Mouse (Mus musculus) splenic B cell, adult 2 months (primary cell): Measurements from ENCODE around the gene Kcnk15.

ENCODE experiments used
- DNase-seq: peaks from one replicate; pipeline ENCODE4 v3.0.0-alpha.2; 2011; ENCODE audit warnings: low read depth, low spot score
- H3K27me3 ChIP-seq: 2 replicates; pipeline ENCODE4 v1.6.1; 2012; ENCODE audit warnings: mild to moderate bottlenecking, low read length, moderate library complexity, mixed read lengths; ENCODE audit not compliant: control insufficient read depth, poor library complexity, insufficient read depth, severe bottlenecking
- H3K36me3 ChIP-seq: 2 replicates; pipeline ENCODE4 v1.6.1; 2012; ENCODE audit warnings: mild to moderate bottlenecking, low read length, moderate library complexity, mixed read lengths; ENCODE audit not compliant: control insufficient read depth, poor library complexity, insufficient read depth, severe bottlenecking

The Kcnk15 gene

GRCm38 (mm10) chr2:163853461-163853901 lies at the start of gene Kcnk15:
TSS of gene Kcnk15 (plus strand) at chr2:163853651.
- Histone ChIP-seq H3K36me3 (no peaks in the 10 kb centered on the region), H3K27me3 (no peaks in the 10 kb centered on the region; the same call in 1 of the 2 replicates)
- no peak for DNase-seq

- Histone ChIP-seq H3K27me3 (no peaks in the 10 kb centered on the region), H3K36me3 (no peaks in the 10 kb centered on the region)
- DNase-seq: no peak
Measured at GRCm38 (mm10) chr2:163803838-163804237, 49.6 kb upstream of the Kcnk15 start.

GRCm38 (mm10) chr2:163809166-163809565 lies 44.3 kb upstream of the Kcnk15 start:
- Histone ChIP-seq H3K36me3 (no peaks in the 10 kb centered on the region), H3K27me3 (no peaks in the 10 kb centered on the region)
- DNase-seq: no peak

GRCm38 (mm10) chr2:163809704-163810103 lies 43.7 kb upstream of the Kcnk15 start:
- DNase-seq: no peak
- H3K36me3 ChIP-seq: no peaks in the 10 kb centered on the region
- H3K27me3 ChIP-seq: no peaks in the 10 kb centered on the region

- no peaks in the 10 kb centered on the region for H3K36me3 ChIP-seq
- no peaks in the 10 kb centered on the region for H3K27me3 ChIP-seq
- no peak for DNase-seq
Measured at GRCm38 (mm10) chr2:163813077-163813476, 40.4 kb upstream of the Kcnk15 start.

GRCm38 (mm10) chr2:163814739-163815465 lies 38.5 kb upstream of the Kcnk15 start:
- no peak for DNase-seq
- no peaks in the 10 kb centered on the region for H3K27me3 ChIP-seq
- H3K36me3 ChIP-seq: no peaks in the 10 kb centered on the region

- Histone ChIP-seq H3K27me3 (no peaks in the 10 kb centered on the region), H3K36me3 (no peaks in the 10 kb centered on the region)
- DNase-seq: no peak
Measured at GRCm38 (mm10) chr2:163820607-163821006, 32.8 kb upstream of the Kcnk15 start, which contains the start of gene Ccn5. TSS of gene Ccn5 (plus strand) at chr2:163820861.

- DNase-seq: peak; percentile 61
- no peaks in the 10 kb centered on the region for H3K27me3 ChIP-seq
- no peaks in the 10 kb centered on the region for H3K36me3 ChIP-seq
Measured at GRCm38 (mm10) chr2:163823248-163823647, 30.2 kb upstream of the Kcnk15 start.

GRCm38 (mm10) chr2:163823771-163824170 lies 29.7 kb upstream of the Kcnk15 start:
- Histone ChIP-seq H3K27me3 (no peaks in the 10 kb centered on the region), H3K36me3 (no peaks in the 10 kb centered on the region)
- no peak for DNase-seq

- Histone ChIP-seq H3K36me3 (no peaks in the 10 kb centered on the region), H3K27me3 (no peaks in the 10 kb centered on the region)
- no peak for DNase-seq
Measured at GRCm38 (mm10) chr2:163825861-163826260, 27.6 kb upstream of the Kcnk15 start.

- DNase-seq: no peak
- H3K36me3 ChIP-seq: no peaks in the 10 kb centered on the region
- no peaks in the 10 kb centered on the region for H3K27me3 ChIP-seq
Measured at GRCm38 (mm10) chr2:163826494-163826893, 27.0 kb upstream of the Kcnk15 start.

- DNase-seq: no peak
- H3K27me3 ChIP-seq: no peaks in the 10 kb centered on the region
- H3K36me3 ChIP-seq: no peaks in the 10 kb centered on the region
Measured at GRCm38 (mm10) chr2:163831163-163831562, 22.3 kb upstream of the Kcnk15 start.

GRCm38 (mm10) chr2:163838043-163838442 lies 15.4 kb upstream of the Kcnk15 start:
- peak; percentile 88 for DNase-seq
- no peaks in the 10 kb centered on the region for H3K27me3 ChIP-seq
- no peaks in the 10 kb centered on the region for H3K36me3 ChIP-seq

GRCm38 (mm10) chr2:163839519-163839918 lies 13.9 kb upstream of the Kcnk15 start:
- Histone ChIP-seq H3K27me3 (no peaks in the 10 kb centered on the region), H3K36me3 (no peaks in the 10 kb centered on the region)
- no peak for DNase-seq

- Histone ChIP-seq H3K36me3 (no peaks in the 10 kb centered on the region), H3K27me3 (no peaks in the 10 kb centered on the region)
- no peak for DNase-seq
Measured at GRCm38 (mm10) chr2:163842043-163842442, 11.4 kb upstream of the Kcnk15 start.

GRCm38 (mm10) chr2:163857233-163857632 lies 3.8 kb downstream of the Kcnk15 start:
- no peak for DNase-seq
- no peaks in the 10 kb centered on the region for H3K36me3 ChIP-seq
- H3K27me3 ChIP-seq: no peaks in the 10 kb centered on the region; the same call in 1 of the 2 replicates
